15 mouse cellular contexts compared by ENCODE assay signal in genomic region chr13:43787262-43787661, GRCm38 (mm10). TPM values are rescaled to one million over a fixed set of nuclear protein-coding genes. Genes with fewer than 3 reads are reported as not detected.
DNase-seq lines count a peak whose midpoint lies in the region; TF ChIP-seq lines count a peak whose summit lies in the region.
"Had no signal": no experiment of that assay in that cellular context is flagged by ENCODE, and none has a peak within 500 bp of the region (broad histone marks: within the 10 kb centered on the region; RNA-seq: fewer than 3 reads in every experiment).

No protein-coding gene starts in this region.

- H3K79me2 ChIP-seq in CH12.LX (replicated peaks; ENCODE audit: control insufficient read depth, extremely low read depth, insufficient read depth, poor library complexity, severe bottlenecking): peaks cover 70% of the 10 kb centered on the region

- H3K4me1 ChIP-seq in CH12.LX (ENCODE audit: control insufficient read depth in 1 of 2, insufficient read depth in 2 of 2): peaks cover 24 to 51% of the 10 kb centered on the region in 2 experiments

- no peaks in the 10 kb centered on the region for H3K9me3 ChIP-seq in CH12.LX (replicated peaks; ENCODE audit: low read length)
- H3K9me3 ChIP-seq: hindbrain, embryonic 12.5 days; liver, embryonic 15.5 days; midbrain, embryonic 15.5 days; stomach, embryonic 15.5 days had no signal

- TF ChIP-seq CTCF in CH12.LX (conservative IDR thresholded peaks at IDR 0.05 in 1 of 2, IDR thresholded peaks at IDR 0.05 in 1 of 2; ENCODE audit: low read depth in 2 of 2, low read length in 2 of 2): no peak
- TF ChIP-seq CTCF in layer of hippocampus, adult 2 months (conservative IDR thresholded peaks at IDR 0.05): no peak

- in situ Hi-C loops in CH12.LX (cut with MboI; ENCODE audit: low pct_ligation_motif_present, low pct_unique_long_range_greater_than_20kb, low sequenced_read_pairs): loop anchor here (5.0 kb wide), 1 partner anchor 35 kb away; no protein-coding TSS in a partner anchor

- H3K27ac ChIP-seq in CH12.LX (ENCODE audit: insufficient read depth, low read depth): no peak overlapping the region
- no peak overlapping the region for H3K27ac ChIP-seq in layer of hippocampus, adult 2 months
- H3K27ac ChIP-seq: hindbrain, embryonic 12.5 days; liver, embryonic 15.5 days; midbrain, embryonic 15.5 days; stomach, embryonic 15.5 days had no signal

- no peak; the same call in 1 of the 2 replicates for TF ChIP-seq POLR2A in CH12.LX (IDR thresholded peaks at IDR 0.05; ENCODE audit: low read depth, low read length)

- no peaks in the 10 kb centered on the region for H3K27me3 ChIP-seq in CH12.LX (replicated peaks)

- H3K4me2 ChIP-seq in CH12.LX (ENCODE audit: insufficient read depth, low read depth, poor library complexity, severe bottlenecking): peak overlapping the region; percentile 92; the same call in 1 of the 2 replicates
- H3K4me2 ChIP-seq: liver, embryonic 15.5 days had no signal

- DNase-seq in A20 (ENCODE audit: low read depth, low spot score): peak; percentile 54
- no peak for DNase-seq in CH12.LX (ENCODE audit: extremely low read depth)
- DNase-seq in kidney, adult 11 months: peak; percentile 47
- DNase-seq in kidney, postnatal 14 days: peak; percentile 72
- DNase-seq in layer of hippocampus, adult 2 months (ENCODE audit: low spot score in 2 of 2): no peak
- DNase-seq in left cerebral cortex, adult 11 months (ENCODE audit: low spot score): no peak
- no peak for DNase-seq in MN1 (ENCODE audit: low spot score)
- no peak for DNase-seq in cerebellum, postnatal 36 days
- DNase-seq: adrenal gland, postnatal 14 days; cerebellum, postnatal 14 days; right cerebral cortex, postnatal 4 days had no signal

- TF ChIP-seq EP300 in CH12.LX (IDR thresholded peaks at IDR 0.05; ENCODE audit: low read length): no peak

- dilution Hi-C loops in CH12.LX (cut with MboI; ENCODE audit: extremely low pct_ligation_motif_present, extremely low pct_unique_long_range_greater_than_20kb, low sequenced_read_pairs): no loop called here

- peak overlapping the region; percentile 96 to 98 (median 98) for H3K4me3 ChIP-seq in CH12.LX (replicated peaks in 1 of 3; ENCODE audit: low read depth in 2 of 3, low read length in 2 of 3, poor library complexity in 1 of 3)
- no peak overlapping the region for H3K4me3 ChIP-seq in layer of hippocampus, adult 2 months
- H3K4me3 ChIP-seq: hindbrain, embryonic 12.5 days; liver, embryonic 15.5 days; midbrain, embryonic 15.5 days; stomach, embryonic 15.5 days had no signal

- TF ChIP-seq RAD21 in CH12.LX (IDR thresholded peaks at IDR 0.05; ENCODE audit: low read depth, low read length): no peak

- peak overlapping the region; percentile 91; the same call in 1 of the 2 replicates for H3K9ac ChIP-seq in CH12.LX (ENCODE audit: insufficient read depth, low read depth)
- H3K9ac ChIP-seq: hindbrain, embryonic 12.5 days; liver, embryonic 15.5 days; midbrain, embryonic 15.5 days; stomach, embryonic 15.5 days had no signal

- peaks cover 34 to 54% of the 10 kb centered on the region in 2 experiments for H3K36me3 ChIP-seq in CH12.LX (replicated peaks in 1 of 2; ENCODE audit: control insufficient read depth in 1 of 2, insufficient read depth in 1 of 2, low read length in 1 of 2)
- H3K36me3 ChIP-seq: hindbrain, embryonic 12.5 days; liver, embryonic 15.5 days; midbrain, embryonic 15.5 days; stomach, embryonic 15.5 days had no signal

TF ChIP-seq in CH12.LX, 34 proteins besides CTCF, POLR2A, EP300 and RAD21:
- TF ChIP-seq CHD1 (IDR thresholded peaks at IDR 0.05; ENCODE audit: low read depth, low read length) (peak; percentile 73; the same call in 1 of the 2 replicates), USF2 (conservative IDR thresholded peaks at IDR 0.05; ENCODE audit: low read depth, low read length) (no peak)

RNA-seq across cellular contexts. Expression of gene Cd83, which starts 2.7 kb away (rescaled TPM):
- total RNA-seq in CH12.LX (2012; rRNA removed) (103 and 129 TPM in 2 replicates), CH12.LX (2014; rRNA removed) (298 and 307 TPM in 2 replicates)
- 106 and 109 TPM in 2 replicates for polyA plus RNA-seq in CH12.LX (2012; ENCODE audit: insufficient read length, low read depth)
- total RNA-seq in layer of hippocampus, adult 2 months (2021): 1 to 10 TPM; 7.5 to 8.3 TPM

Comparison
In these comparisons a context has a peak if more than half of its experiments do, and no peak if none do; other contexts are left out.
1. DNase-seq: peak in A20 (single experiment), kidney, adult 11 months (single experiment) and kidney, postnatal 14 days (single experiment); none in CH12.LX (single experiment), layer of hippocampus, adult 2 months (0 of 2), left cerebral cortex, adult 11 months (single experiment), MN1 (single experiment) and cerebellum, postnatal 36 days (0 of 2).
2. RNA of gene Cd83, which starts 2.7 kb away (total RNA-seq): 103 to 307 TPM in CH12.LX; 7.5 to 8.3 TPM in layer of hippocampus, adult 2 months; every median in the first group is over 10 times any median in the second.